Mouse (Mus musculus): ENCODE measurements at regions not wholly inside any gene's neighbourhood (a gene's known extent, or its start where the extent isn't known, plus 50 kb on each side); places are given as distances from the start of the nearest gene placed in this dataset.

DNA sequence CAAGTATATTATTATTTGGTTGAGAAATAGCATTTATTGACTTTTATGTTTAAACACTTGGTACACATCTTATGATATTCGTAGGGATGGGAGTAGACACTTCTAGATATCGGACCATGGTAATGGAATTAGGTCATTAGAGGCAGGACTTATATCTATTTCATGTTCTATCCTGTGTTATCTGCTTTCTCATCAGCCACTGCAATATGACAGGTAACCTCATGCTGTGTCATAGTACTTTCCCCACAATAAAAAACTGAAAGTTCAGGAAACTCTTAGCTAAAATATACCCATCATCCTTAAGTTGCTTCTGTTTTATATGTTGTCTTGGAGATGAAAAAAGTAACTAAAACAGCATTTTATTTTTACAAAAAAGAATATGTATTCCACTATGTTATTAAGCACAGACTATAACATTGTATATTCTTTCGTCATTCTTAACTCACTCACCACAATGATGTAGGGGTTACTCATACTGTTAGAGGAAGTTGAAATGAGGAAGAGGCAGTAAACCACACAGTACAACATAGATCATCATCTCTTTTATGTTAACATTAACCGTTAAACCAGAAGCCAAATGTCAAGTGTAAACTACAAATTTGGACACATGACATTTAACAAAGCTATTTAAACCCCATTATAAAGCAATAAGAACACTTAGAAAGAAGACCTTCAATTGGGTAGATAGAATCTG, 221.8 kb downstream of the 4930474N05Rik start:
- 59% methylated on average over 4 of the region's 4 CpGs for WGBS
- no peak overlapping the region for H3K27ac ChIP-seq (ENCODE audit: low read length)
- H3K4me1 ChIP-seq (ENCODE audit: insufficient read depth, low read depth, low read length) = no peaks in the 10 kb centered on the region
- ATAC-seq = peak; percentile 54
- no peaks in the 10 kb centered on the region for H3K36me3 ChIP-seq (ENCODE audit: insufficient read depth, low read length)
- no peak for TF ChIP-seq CTCF (IDR thresholded peaks at IDR 0.05)
- TF ChIP-seq EP300 (IDR thresholded peaks at IDR 0.05) = no peak
- H3K27me3 ChIP-seq (replicated peaks; ENCODE audit: insufficient read depth, low read length) = no peaks in the 10 kb centered on the region
- DNase-seq (ENCODE audit: low spot score) = peak; percentile 11
- H3K4me3 ChIP-seq (ENCODE audit: low read depth, low read length) = no peak overlapping the region
- no peaks in the 10 kb centered on the region for H3K9me3 ChIP-seq (ENCODE audit: low read length)
- H3K9ac ChIP-seq (replicated peaks; ENCODE audit: low read depth) = no peak overlapping the region
- no peak overlapping the region for H3K4me2 ChIP-seq (replicated peaks; ENCODE audit: low read depth, low read length)

DNA sequence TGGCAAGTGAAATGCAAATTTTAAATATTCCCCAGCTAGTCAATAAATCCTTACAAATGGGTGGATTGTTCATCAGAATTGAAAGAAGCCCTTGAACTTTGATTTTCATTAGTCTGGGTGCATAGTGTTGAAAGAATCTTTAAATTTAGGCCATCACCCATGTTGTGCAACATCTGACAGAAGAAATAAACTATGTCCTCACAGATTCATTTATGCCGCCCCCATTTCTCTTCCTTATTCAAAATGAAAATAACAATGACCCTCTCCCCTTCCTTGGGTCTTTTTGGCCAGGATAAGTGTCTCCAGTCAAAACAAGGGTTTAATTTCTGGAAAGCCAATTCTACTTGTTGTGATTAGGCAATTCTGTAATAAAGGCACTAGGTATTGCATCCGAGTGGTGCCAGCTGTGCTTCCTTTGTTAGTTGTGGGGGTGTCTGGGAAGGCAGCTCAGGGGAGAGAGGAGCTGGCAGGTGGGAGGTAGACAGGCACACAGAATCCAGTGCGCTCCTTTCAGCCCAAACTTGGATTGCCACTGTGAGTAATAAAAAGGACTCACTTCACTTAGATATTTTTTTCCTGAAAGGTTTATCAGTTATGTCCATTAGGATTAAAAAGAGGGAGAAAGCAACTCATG, 233.7 kb downstream of the 4930474N05Rik start:
- ATAC-seq (no peak), DNase-seq (ENCODE audit: low spot score) (no peak)
- TF ChIP-seq CTCF (IDR thresholded peaks at IDR 0.05) (no peak), EP300 (IDR thresholded peaks at IDR 0.05) (no peak)
- Histone ChIP-seq H3K36me3 (ENCODE audit: insufficient read depth, low read length) (no peaks in the 10 kb centered on the region), H3K4me1 (ENCODE audit: insufficient read depth, low read depth, low read length) (no peaks in the 10 kb centered on the region), H3K4me2 (replicated peaks; ENCODE audit: low read depth, low read length) (no peak overlapping the region), H3K27ac (ENCODE audit: low read length) (no peak overlapping the region), H3K9ac (replicated peaks; ENCODE audit: low read depth) (no peak overlapping the region), H3K9me3 (ENCODE audit: low read length) (no peaks in the 10 kb centered on the region), H3K27me3 (replicated peaks; ENCODE audit: insufficient read depth, low read length) (no peaks in the 10 kb centered on the region), H3K4me3 (ENCODE audit: low read depth, low read length) (no peak overlapping the region)
- 65% methylated on average over 3 of the region's 3 CpGs for WGBS

DNA sequence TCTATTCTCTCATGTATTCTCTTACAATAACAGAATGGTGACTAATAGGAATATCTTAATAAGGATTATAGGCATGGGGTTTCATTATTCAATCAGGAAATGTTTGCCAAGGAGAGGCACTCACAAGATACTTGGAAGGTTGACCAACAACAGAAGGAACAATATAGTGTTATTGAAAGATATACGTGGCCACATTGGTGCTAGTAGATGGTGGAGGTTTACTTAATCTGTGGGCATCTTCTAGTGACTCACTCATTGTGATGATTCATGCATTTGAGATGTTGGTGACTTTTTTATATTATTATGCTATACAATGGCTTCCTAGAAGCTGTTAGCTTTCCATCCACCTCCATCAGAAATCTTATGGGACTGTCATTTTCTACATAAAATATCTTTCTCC, 246.1 kb downstream of the 4930474N05Rik start:
- DNase-seq (ENCODE audit: low spot score) (no peak), ATAC-seq (no peak)
- H3K9ac ChIP-seq (replicated peaks; ENCODE audit: low read depth) = no peak overlapping the region
- H3K4me1 ChIP-seq (ENCODE audit: insufficient read depth, low read depth, low read length) = no peaks in the 10 kb centered on the region
- no peaks in the 10 kb centered on the region for H3K9me3 ChIP-seq (ENCODE audit: low read length)
- H3K36me3 ChIP-seq (ENCODE audit: insufficient read depth, low read length) = no peaks in the 10 kb centered on the region
- H3K27me3 ChIP-seq (replicated peaks; ENCODE audit: insufficient read depth, low read length) = no peaks in the 10 kb centered on the region
- no peak overlapping the region for H3K4me2 ChIP-seq (replicated peaks; ENCODE audit: low read depth, low read length)
- H3K27ac ChIP-seq (ENCODE audit: low read length) = no peak overlapping the region
- H3K4me3 ChIP-seq (ENCODE audit: low read depth, low read length) = no peak overlapping the region
- TF ChIP-seq EP300 (IDR thresholded peaks at IDR 0.05) = no peak
- no peak for TF ChIP-seq CTCF (IDR thresholded peaks at IDR 0.05)
- WGBS = 63% methylated on average over 1 of the region's 1 CpGs

Data from lung, postnatal 0 days (tissue).